Mouse (Mus musculus): Measurements from ENCODE around the gene Lipa.

DNA sequence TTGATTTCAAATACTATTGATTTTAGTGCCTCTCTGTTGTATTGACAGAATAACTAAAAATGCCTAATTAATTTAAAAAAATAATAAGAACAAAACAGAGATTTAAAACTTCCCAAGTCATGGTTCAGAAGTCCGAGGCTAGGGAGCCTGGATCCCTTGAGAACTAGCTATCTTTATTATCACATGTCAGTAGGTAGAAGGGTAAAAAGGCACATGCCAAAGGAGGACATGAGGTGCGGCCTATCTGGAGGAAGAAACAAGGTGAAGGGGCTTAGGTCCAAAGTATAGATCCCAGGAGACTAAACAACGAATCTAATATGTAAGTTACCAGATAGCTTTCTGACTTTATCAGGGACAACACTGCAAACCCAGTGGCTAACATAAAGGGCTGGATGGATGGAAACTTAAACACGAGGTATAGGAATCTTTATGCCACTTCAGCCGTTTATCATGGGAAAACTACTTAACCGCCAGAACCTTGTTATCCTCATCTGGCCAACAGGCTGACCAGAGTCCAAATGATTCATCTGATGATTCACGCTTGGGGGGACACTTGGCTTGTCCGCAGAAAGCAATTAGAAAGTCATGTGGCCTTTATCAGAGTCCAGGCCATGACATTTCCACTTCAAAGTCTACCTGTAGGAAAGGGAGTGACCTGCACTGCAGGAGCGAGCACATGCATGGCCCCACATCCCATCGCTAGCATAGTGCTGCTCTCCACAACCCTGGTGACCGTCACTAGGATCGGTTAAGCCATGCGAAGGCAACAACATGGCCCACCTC is 9.3 kb downstream of the Lipa start:
- TF ChIP-seq CTCF (IDR thresholded peaks at IDR 0.05; ENCODE audit: low read depth), result no peak
- no peak for TF ChIP-seq EP300 (optimal IDR thresholded peaks at IDR 0.05)

Data from stomach, postnatal 0 days (tissue).